Mouse (Mus musculus) heart, postnatal 0 days (tissue): ENCODE results near the gene Prm3.

Source experiments
- CTCF ChIP-seq: IDR thresholded peaks from 2 replicates; pipeline ENCODE4 v1.5.1; 2016; ENCODE audit warnings: antibody characterized with exemption, control low read depth, low read depth
- EP300 ChIP-seq: IDR thresholded peaks from 2 replicates; pipeline ENCODE4 v1.6.1; 2016; ENCODE audit warnings: antibody characterized with exemption, low read depth

GRCm38 (mm10) chr16:10749824-10750223 is 40.9 kb downstream of the Prm3 start:
- no peak for TF ChIP-seq CTCF
- TF ChIP-seq EP300: no peak
